Mouse (Mus musculus) liver, embryonic 14.5 days (tissue): ENCODE measurements around the gene Dlx1. TPM values are rescaled to one million over a fixed set of nuclear protein-coding genes. Genes with fewer than 3 reads are reported as not detected.
A peak's percentile ranks its signal among the peaks of the same experiment; 100 is the strongest.

Experiments
- ATAC-seq: fragments of 200-750 bp; cut with Nextera tagmentation; 2 replicates; pipeline ENCODE4 v1.8.0; 2017; ENCODE audit warnings: moderate number of reproducible peaks, mild to moderate bottlenecking, moderate library complexity; ENCODE audit not compliant: insufficient read depth
- DNase-seq, 3 experiments: peaks; one replicate each; pipeline ENCODE4 v3.0.0-alpha.2; 2012 to 2013; ENCODE audit warnings: low read depth in 3 of 3, low spot score in 3 of 3
- H3K27ac ChIP-seq: fragments of 300-500 bp; sonication (generic); 2 replicates; pipeline ENCODE4 v1.5.1; 2014; ENCODE audit warnings: moderate library complexity, mild to moderate bottlenecking, control low read depth, inconsistent platforms
- H3K27me3 ChIP-seq: fragments of 300-500 bp; sonication (generic); 2 replicates; pipeline ENCODE4 v1.6.1; 2014; ENCODE audit warnings: mild to moderate bottlenecking, low read length, moderate library complexity; ENCODE audit not compliant: control insufficient read depth, insufficient read depth
- H3K36me3 ChIP-seq: fragments of 300-500 bp; sonication (generic); replicated peaks from 2 replicates; pipeline ENCODE4 v1.6.1; 2014; ENCODE audit warnings: low read depth; ENCODE audit not compliant: control insufficient read depth, insufficient read depth
- H3K4me1 ChIP-seq, 2 experiments: fragments of 200-500 bp in 1 of 2; fragments of 300-500 bp in 1 of 2; sonication (generic) in 1 of 2; replicated peaks; 2 replicates each; pipeline ENCODE4 v1.6.1; 2012 to 2014; ENCODE audit warnings: antibody characterized with exemption in 1 of 2, inconsistent platforms in 1 of 2, low read length in 1 of 2; ENCODE audit not compliant: control insufficient read depth in 2 of 2, insufficient read depth in 2 of 2
- H3K4me2 ChIP-seq: fragments of 300-500 bp; sonication (generic); 2 replicates; pipeline ENCODE4 v1.6.1; 2014; ENCODE audit warnings: low read depth, mild to moderate bottlenecking, control low read depth, moderate library complexity
- H3K4me3 ChIP-seq, 2 experiments: fragments of 200-500 bp in 1 of 2; fragments of 300-500 bp in 1 of 2; sonication (generic) in 1 of 2; 2 replicates each; pipeline ENCODE4 v1.5.1; 2012 to 2014; ENCODE audit warnings: low read depth in 2 of 2, low read length in 2 of 2, mild to moderate bottlenecking in 2 of 2, control low read depth in 1 of 2, inconsistent platforms in 1 of 2, moderate library complexity in 1 of 2; ENCODE audit not compliant: insufficient read depth in 1 of 2
- H3K9ac ChIP-seq: fragments of 300-500 bp; sonication (generic); replicated peaks from 2 replicates; pipeline ENCODE4 v1.6.1; 2014; ENCODE audit warnings: mild to moderate bottlenecking, control low read depth, moderate library complexity
- H3K9me3 ChIP-seq: fragments of 300-500 bp; sonication (generic); 2 replicates; pipeline ENCODE4 v1.6.1; 2016; ENCODE audit warnings: low read length, mixed read lengths; ENCODE audit not compliant: control insufficient read depth
- CTCF ChIP-seq: IDR thresholded peaks from 2 replicates; pipeline ENCODE4 v1.5.1; 2016; ENCODE audit warnings: antibody characterized with exemption, low read depth, control low read depth
- EP300 ChIP-seq: IDR thresholded peaks from 2 replicates; pipeline ENCODE4 v1.6.1; 2016; ENCODE audit warnings: antibody characterized with exemption, low read depth
- WGBS: fragments of 180-500 bp; shearing (Covaris S2); extraction: QIAGEN DNeasy Blood & Tissue Kit; methylation state at CpG from one replicate; pipeline ENCODE4 v1.1.7; 2014; ENCODE audit not compliant: insufficient replicate concordance; 5-methylcytosine and 5-hydroxymethylcytosine counted together
- polyA plus RNA-seq, 2 experiments: library from polyadenylated mRNA; depleted of rRNA in 1 of 2; stranded (reverse) in 1 of 2; unstranded in 1 of 2; fragments of >200 nt; fragmentation: Nextera tagmentation in 1 of 2; extraction: Ambion mirVana in 1 of 2; gene quantifications; 2 replicates each; pipeline versions ENCODE4 v1.2.1 to v1.2.3; 2012 to 2014

The Dlx1 gene
- polyA plus RNA-seq, 2 experiments, result 0.07 TPM; not detected in 1

GRCm38 (mm10) chr2:71499276-71500230 is 28.4 kb upstream of the Dlx1 start:
- 69% methylated on average over 16 of the region's 16 CpGs for WGBS
- Histone ChIP-seq H3K9ac (no peak overlapping the region), H3K9me3 (no peaks in the 10 kb centered on the region), H3K36me3 (no peaks in the 10 kb centered on the region), H3K27me3 (no peaks in the 10 kb centered on the region), H3K4me1 (0 out of 4 replicates have a peak, but pooled peaks cover 0 to 2% of the 10 kb centered on the region in 2 experiments), H3K4me3 (no peak overlapping the region), H3K27ac (no peak overlapping the region), H3K4me2 (no peak overlapping the region)
- TF ChIP-seq EP300 (no peak), CTCF (no peak)
- no peak for ATAC-seq
- DNase-seq, result peak in 2 of 3 experiments; percentile 17 to 29

- TF ChIP-seq EP300, result no peak
- TF ChIP-seq CTCF, result no peak
- no peak overlapping the region for H3K9ac ChIP-seq
- 69% methylated on average over 9 of the region's 9 CpGs for WGBS
- no peak overlapping the region for H3K4me2 ChIP-seq
- H3K4me3 ChIP-seq, result no peak overlapping the region
- no peak overlapping the region for H3K27ac ChIP-seq
- H3K9me3 ChIP-seq, result no peaks in the 10 kb centered on the region
- H3K4me1 ChIP-seq, result no peaks in the 10 kb centered on the region
- H3K36me3 ChIP-seq, result no peaks in the 10 kb centered on the region
- DNase-seq, result no peak
- no peaks in the 10 kb centered on the region for H3K27me3 ChIP-seq
- ATAC-seq, result no peak
Observed at GRCm38 (mm10) chr2:71504852-71505251, 23.1 kb upstream of the Dlx1 start.

GRCm38 (mm10) chr2:71511209-71511608 is 16.7 kb upstream of the Dlx1 start:
- 83% methylated on average over 7 of the region's 7 CpGs for WGBS
- Histone ChIP-seq H3K4me2 (no peak overlapping the region), H3K27ac (no peak overlapping the region), H3K36me3 (no peaks in the 10 kb centered on the region), H3K27me3 (no peaks in the 10 kb centered on the region), H3K9ac (no peak overlapping the region), H3K9me3 (no peaks in the 10 kb centered on the region), H3K4me1 (no peaks in the 10 kb centered on the region), H3K4me3 (no peak overlapping the region)
- TF ChIP-seq CTCF (no peak), EP300 (no peak)
- no peak for DNase-seq
- ATAC-seq, result no peak

GRCm38 (mm10) chr2:71512326-71512725 is 15.6 kb upstream of the Dlx1 start:
- ATAC-seq, result no peak
- no peak for DNase-seq
- Histone ChIP-seq H3K9ac (no peak overlapping the region), H3K36me3 (no peaks in the 10 kb centered on the region), H3K27me3 (no peaks in the 10 kb centered on the region), H3K27ac (no peak overlapping the region), H3K4me2 (no peak overlapping the region), H3K4me3 (no peak overlapping the region), H3K4me1 (no peaks in the 10 kb centered on the region), H3K9me3 (no peaks in the 10 kb centered on the region)
- 82% methylated on average over 9 of the region's 9 CpGs for whole genome bisulfite sequencing
- TF ChIP-seq CTCF (no peak), EP300 (no peak)

GRCm38 (mm10) chr2:71516995-71517394 is 10.9 kb upstream of the Dlx1 start:
- no peaks in the 10 kb centered on the region for H3K9me3 ChIP-seq
- H3K4me2 ChIP-seq, result no peak overlapping the region
- no peak overlapping the region for H3K27ac ChIP-seq
- no peaks in the 10 kb centered on the region for H3K4me1 ChIP-seq
- DNase-seq (no peak), ATAC-seq (no peak)
- no peaks in the 10 kb centered on the region for H3K36me3 ChIP-seq
- no peaks in the 10 kb centered on the region for H3K27me3 ChIP-seq
- H3K9ac ChIP-seq, result no peak overlapping the region
- no peak overlapping the region for H3K4me3 ChIP-seq
- TF ChIP-seq EP300 (no peak), CTCF (no peak)
- WGBS, result 70% methylated on average over 4 of the region's 4 CpGs
